Mouse (Mus musculus) kidney, embryonic 14.5 days (tissue): ENCODE data around the gene Slc28a1. TPM values are rescaled to one million over a fixed set of nuclear protein-coding genes. Genes with fewer than 3 reads are reported as not detected.

Experiments
- ATAC-seq: fragments of 200-750 bp; cut with Nextera tagmentation; 2 replicates; pipeline ENCODE4 v1.8.0; 2017; ENCODE audit warnings: moderate number of reproducible peaks, mild to moderate bottlenecking, moderate TSS enrichment, moderate library complexity; ENCODE audit not compliant: low FRiP score, low TSS enrichment
- H3K27ac ChIP-seq: fragments of 300-500 bp; sonication (generic); 2 replicates; pipeline ENCODE4 v1.5.1; 2014; ENCODE audit warnings: low read depth, mild to moderate bottlenecking, low read length, moderate library complexity, mixed read lengths
- H3K27me3 ChIP-seq: fragments of 300-500 bp; sonication (generic); 2 replicates; pipeline ENCODE4 v1.6.1; 2014; ENCODE audit warnings: mild to moderate bottlenecking, low read length; ENCODE audit not compliant: control insufficient read depth, insufficient read depth
- H3K36me3 ChIP-seq: fragments of 300-500 bp; sonication (generic); 2 replicates; pipeline ENCODE4 v1.6.1; 2014; ENCODE audit warnings: low read length, mixed read lengths; ENCODE audit not compliant: control insufficient read depth, insufficient read depth
- H3K4me1 ChIP-seq: fragments of 300-500 bp; sonication (generic); 2 replicates; pipeline ENCODE4 v1.6.1; 2014; ENCODE audit warnings: low read length, mixed read lengths; ENCODE audit not compliant: control insufficient read depth, insufficient read depth
- H3K4me2 ChIP-seq: fragments of 300-500 bp; sonication (generic); replicated peaks from 2 replicates; pipeline ENCODE4 v1.6.1; 2014; ENCODE audit warnings: low read depth, mild to moderate bottlenecking, low read length
- H3K4me3 ChIP-seq: fragments of 300-500 bp; sonication (generic); 2 replicates; pipeline ENCODE4 v1.5.1; 2014; ENCODE audit warnings: mild to moderate bottlenecking, low read length
- H3K9ac ChIP-seq: fragments of 300-500 bp; sonication (generic); 2 replicates; pipeline ENCODE4 v1.6.1; 2014; ENCODE audit warnings: low read depth, mild to moderate bottlenecking, low read length, moderate library complexity
- H3K9me3 ChIP-seq: fragments of 300-500 bp; sonication (generic); 2 replicates; pipeline ENCODE4 v1.6.1; 2016; ENCODE audit warnings: low read length; ENCODE audit not compliant: control insufficient read depth
- WGBS: fragments of 180-500 bp; shearing (Covaris S2); extraction: QIAGEN DNeasy Blood & Tissue Kit; methylation state at CpG from one replicate; pipeline ENCODE4 v1.1.7; 2014; 5-methylcytosine and 5-hydroxymethylcytosine counted together
- polyA plus RNA-seq: library from polyadenylated mRNA; unstranded; fragments of >200 nt; fragmentation: Nextera tagmentation; extraction: Ambion mirVana; gene quantifications from 2 replicates; pipeline ENCODE4 v1.2.1, GENCODE M21; 2014

The Slc28a1 gene
- polyA plus RNA-seq, 1 experiment from 2014 or later = 0.41 TPM

DNA sequence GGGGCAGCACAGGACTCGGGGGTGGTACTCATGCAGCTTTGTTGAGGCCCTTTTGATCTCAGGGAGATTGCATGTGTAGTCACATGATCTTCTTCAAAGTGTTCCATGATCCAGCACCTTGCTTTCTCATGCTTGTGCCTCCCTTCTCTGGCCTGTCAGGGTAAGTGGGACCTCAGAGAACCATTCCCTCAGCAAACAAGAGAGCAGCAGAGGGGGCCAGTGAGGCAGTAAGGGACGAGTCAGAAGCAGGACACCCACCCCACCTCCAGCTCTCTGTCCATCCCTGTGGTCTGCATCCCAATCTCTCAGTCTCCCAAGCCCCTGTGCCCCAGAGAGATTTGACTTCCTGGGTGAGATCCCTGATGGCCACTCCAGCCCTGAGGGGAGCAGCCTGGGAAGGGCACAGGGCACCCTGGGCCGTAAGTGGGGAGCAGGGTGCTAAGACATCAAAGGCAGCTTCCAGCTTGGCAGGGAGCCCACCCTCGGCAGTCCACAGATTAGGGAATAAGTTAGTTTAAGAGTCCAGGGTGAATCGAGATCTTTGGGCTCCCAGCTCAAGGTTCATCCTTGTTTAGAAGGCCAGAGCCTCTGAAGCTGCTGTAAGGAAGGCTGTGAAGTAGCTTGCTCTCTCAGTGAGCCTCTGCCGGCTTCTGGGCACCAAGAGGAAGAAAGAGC, 1.8 kb upstream of the Slc28a1 start:
- H3K4me2 ChIP-seq = no peak overlapping the region
- no peak overlapping the region for H3K9ac ChIP-seq
- H3K27me3 ChIP-seq = no peaks in the 10 kb centered on the region
- 36% methylated on average over 6 of the region's 6 CpGs for WGBS
- H3K9me3 ChIP-seq = no peaks in the 10 kb centered on the region
- H3K4me1 ChIP-seq = no peaks in the 10 kb centered on the region
- H3K36me3 ChIP-seq = no peaks in the 10 kb centered on the region
- H3K27ac ChIP-seq = no peak overlapping the region
- no peak overlapping the region for H3K4me3 ChIP-seq
- no peak for ATAC-seq

DNA sequence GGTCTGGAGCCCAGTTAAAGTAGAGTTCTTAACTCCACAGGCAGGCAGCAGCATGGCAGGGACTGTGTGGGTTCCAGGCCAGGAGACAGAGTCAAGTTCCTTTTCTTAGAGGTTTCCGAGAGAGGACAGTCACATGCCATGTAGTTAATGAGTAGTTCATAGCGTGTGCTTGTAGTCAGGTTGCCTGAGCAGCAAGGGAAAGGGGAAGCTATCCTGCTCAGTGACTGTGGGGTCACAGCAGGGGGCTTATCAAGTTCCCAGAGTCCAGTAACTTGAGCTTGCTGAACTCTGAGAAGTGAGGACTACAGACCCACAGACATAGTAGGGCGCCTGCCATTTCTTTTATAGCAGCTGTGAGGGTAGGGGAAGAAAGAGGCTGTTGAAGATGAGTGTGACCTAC, 6.5 kb downstream of the Slc28a1 start:
- no peak overlapping the region for H3K9ac ChIP-seq
- no peaks in the 10 kb centered on the region for H3K9me3 ChIP-seq
- H3K4me3 ChIP-seq = no peak overlapping the region
- H3K4me2 ChIP-seq = no peak overlapping the region
- H3K4me1 ChIP-seq = 0 out of 2 replicates have a peak, but pooled peaks cover 4% of the 10 kb centered on the region
- no peaks in the 10 kb centered on the region for H3K36me3 ChIP-seq
- no peaks in the 10 kb centered on the region for H3K27me3 ChIP-seq
- H3K27ac ChIP-seq = no peak overlapping the region
- WGBS = 31% methylated on average over 3 of the region's 3 CpGs
- peak; percentile 72 for ATAC-seq

DNA sequence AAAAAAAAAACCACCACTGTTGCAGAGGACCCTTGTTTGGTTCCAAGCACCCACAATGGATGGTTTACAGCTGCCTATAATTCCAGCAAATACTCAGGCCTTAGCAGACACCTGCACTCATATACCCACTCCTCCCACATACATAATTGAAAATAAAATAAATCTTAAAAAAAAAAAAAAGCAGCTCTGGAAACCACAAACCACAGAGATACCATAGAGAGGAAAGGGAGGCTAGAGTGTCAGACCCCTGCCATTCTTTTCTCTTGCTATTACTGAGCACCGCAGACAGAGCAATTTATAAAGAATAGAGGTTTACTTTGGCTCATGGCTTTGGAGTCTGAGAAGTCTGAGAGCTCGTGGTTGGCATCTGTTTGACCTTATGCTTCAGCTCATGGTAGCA, 8.2 kb downstream of the Slc28a1 start:
- no peak overlapping the region for H3K27ac ChIP-seq
- H3K4me3 ChIP-seq = no peak overlapping the region
- H3K4me1 ChIP-seq = 0 out of 2 replicates have a peak, but pooled peaks cover 4% of the 10 kb centered on the region
- no peak overlapping the region for H3K9ac ChIP-seq
- no peaks in the 10 kb centered on the region for H3K27me3 ChIP-seq
- ATAC-seq = no peak
- H3K9me3 ChIP-seq = 0 out of 2 replicates have a peak, but pooled peaks cover under 1% of the 10 kb centered on the region
- H3K4me2 ChIP-seq = no peak overlapping the region
- WGBS = 69% methylated on average over 2 of the region's 2 CpGs
- no peaks in the 10 kb centered on the region for H3K36me3 ChIP-seq

DNA sequence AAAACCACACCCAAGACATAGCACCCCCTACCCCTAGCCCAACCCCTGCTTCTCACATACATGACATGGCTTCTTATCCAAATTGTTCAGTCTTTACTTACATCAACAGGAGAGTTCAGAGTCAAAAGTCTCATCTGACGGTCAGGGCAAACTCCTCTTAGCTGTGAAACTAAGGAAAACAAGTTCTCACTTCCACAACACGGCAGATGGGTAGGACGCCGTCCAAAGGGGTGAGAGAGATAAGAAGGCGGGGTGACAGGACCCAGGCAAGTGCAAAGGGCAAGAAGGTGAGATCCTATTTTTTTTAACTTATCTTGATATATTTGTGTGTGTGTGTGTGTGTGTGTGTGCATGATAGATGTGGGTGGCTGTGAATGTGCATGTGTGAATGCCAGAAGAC, 9.0 kb downstream of the Slc28a1 start:
- WGBS = 87% methylated on average over 5 of the region's 5 CpGs
- H3K27me3 ChIP-seq = no peaks in the 10 kb centered on the region
- no peak overlapping the region for H3K4me3 ChIP-seq
- no peak overlapping the region for H3K27ac ChIP-seq
- H3K36me3 ChIP-seq = no peaks in the 10 kb centered on the region
- H3K9ac ChIP-seq = no peak overlapping the region
- no peak for ATAC-seq
- H3K4me2 ChIP-seq = no peak overlapping the region
- 0 out of 2 replicates have a peak, but pooled peaks cover 4% of the 10 kb centered on the region for H3K4me1 ChIP-seq
- 0 out of 2 replicates have a peak, but pooled peaks cover 4% of the 10 kb centered on the region for H3K9me3 ChIP-seq

DNA sequence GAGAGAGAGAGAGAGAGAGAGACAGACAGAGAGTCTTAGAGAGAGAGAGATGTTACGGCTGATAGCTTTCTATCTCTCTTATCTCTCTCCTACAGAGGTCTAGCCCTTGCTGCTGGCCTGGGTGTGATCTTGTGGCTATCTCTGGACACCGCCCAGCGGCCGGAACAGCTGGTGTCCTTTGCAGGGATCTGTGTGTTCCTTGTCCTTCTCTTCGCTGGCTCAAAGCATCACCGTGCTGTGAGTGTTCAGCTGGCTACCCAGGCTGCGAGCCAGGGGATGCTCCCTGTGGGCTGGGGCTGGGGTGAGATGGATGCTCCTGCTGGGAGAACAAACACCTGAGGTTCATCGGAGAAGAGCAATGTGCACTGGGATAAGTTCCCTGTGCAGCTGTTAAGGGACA, 10.2 kb downstream of the Slc28a1 start:
- H3K4me3 ChIP-seq = no peak overlapping the region
- no peak for ATAC-seq

DNA sequence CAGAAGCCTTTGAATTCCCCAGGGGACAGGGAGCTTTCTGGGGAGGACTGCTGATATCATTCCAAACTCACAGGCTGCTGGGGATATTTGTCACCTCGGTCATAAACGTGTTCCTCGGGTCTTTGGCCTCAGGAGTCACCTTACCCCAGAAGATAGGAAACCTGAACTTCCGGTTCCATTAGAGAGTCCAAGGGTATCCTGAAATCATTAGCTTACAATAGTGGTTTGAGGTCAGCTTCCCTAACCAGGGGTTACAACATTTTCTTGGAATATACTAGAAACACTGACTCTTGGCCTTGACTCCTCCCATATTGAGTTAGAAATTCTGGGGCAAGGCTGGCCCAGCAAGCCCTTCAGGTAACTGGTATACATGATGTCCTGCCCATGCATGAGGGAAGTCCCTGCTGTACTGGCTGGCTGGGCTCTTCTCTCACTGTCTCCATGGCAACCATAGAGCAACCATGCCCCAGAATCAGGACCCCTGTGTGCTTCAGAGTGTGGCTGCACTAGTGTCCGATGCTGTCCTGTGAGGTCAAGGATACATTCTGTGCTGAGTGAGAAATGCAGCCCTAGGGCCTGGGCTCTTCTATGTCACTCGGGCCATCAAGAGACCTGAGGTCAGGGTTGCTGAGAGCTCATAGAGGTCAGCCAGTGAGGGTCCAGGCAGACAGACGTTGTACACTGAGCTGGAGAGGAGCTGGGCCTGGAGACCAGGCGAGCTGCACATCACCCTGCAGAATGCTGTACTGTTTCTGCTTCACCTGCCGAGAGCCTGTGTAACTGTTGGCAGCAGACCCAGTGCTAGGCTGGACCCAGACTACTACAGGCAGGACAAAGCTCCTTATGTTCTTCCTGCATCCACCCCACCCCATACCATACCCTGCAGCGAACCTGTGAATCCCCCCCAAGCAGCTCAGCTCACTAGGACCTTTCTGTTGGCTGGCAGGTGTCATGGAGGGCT, 10.9 kb downstream of the Slc28a1 start:
- H3K9me3 ChIP-seq = 0 out of 2 replicates have a peak, but pooled peaks cover 4% of the 10 kb centered on the region
- 47% methylated on average over 10 of the region's 10 CpGs for WGBS
- 0 out of 2 replicates have a peak, but pooled peaks cover 4% of the 10 kb centered on the region for H3K4me1 ChIP-seq
- H3K27ac ChIP-seq = no peak overlapping the region
- H3K36me3 ChIP-seq = no peaks in the 10 kb centered on the region
- no peak overlapping the region for H3K4me3 ChIP-seq
- no peak overlapping the region for H3K4me2 ChIP-seq
- no peak for ATAC-seq
- no peak overlapping the region for H3K9ac ChIP-seq
- no peaks in the 10 kb centered on the region for H3K27me3 ChIP-seq

More for the DNA sequence above, 10.2 kb downstream of the Slc28a1 start:
- Histone ChIP-seq H3K27ac (no peak overlapping the region), H3K9me3 (0 out of 2 replicates have a peak, but pooled peaks cover 4% of the 10 kb centered on the region), H3K4me1 (0 out of 2 replicates have a peak, but pooled peaks cover 4% of the 10 kb centered on the region), H3K27me3 (no peaks in the 10 kb centered on the region), H3K4me2 (no peak overlapping the region), H3K36me3 (no peaks in the 10 kb centered on the region), H3K9ac (no peak overlapping the region)
- WGBS = 72% methylated on average over 8 of the region's 8 CpGs

DNA sequence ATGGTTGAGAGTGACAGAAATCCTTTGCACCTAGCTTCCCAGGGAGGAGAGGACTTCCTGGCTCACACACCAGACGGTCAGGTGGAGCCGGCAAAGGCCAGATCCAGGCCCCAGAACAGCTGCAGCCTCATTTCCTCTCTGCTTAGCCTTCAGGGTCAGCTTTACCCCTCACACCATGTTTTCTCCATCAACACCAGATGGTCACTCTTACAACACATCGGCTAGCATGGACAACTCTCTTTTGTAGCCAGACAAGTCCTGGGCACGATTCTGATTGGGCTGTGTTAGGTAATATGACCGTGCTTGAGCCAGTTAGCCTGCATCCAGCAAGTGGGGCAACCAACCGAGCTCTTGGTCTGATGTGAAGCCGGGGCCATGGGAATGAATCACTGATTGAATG, 17.3 kb downstream of the Slc28a1 start:
- Histone ChIP-seq H3K4me1 (peaks cover 20% of the 10 kb centered on the region; the same call in 1 of the 2 replicates), H3K27ac (no peak overlapping the region), H3K36me3 (no peaks in the 10 kb centered on the region), H3K27me3 (no peaks in the 10 kb centered on the region), H3K4me2 (no peak overlapping the region), H3K9me3 (0 out of 2 replicates have a peak, but pooled peaks cover 4% of the 10 kb centered on the region), H3K4me3 (no peak overlapping the region), H3K9ac (no peak overlapping the region)
- 45% methylated on average over 7 of the region's 7 CpGs for WGBS
- no peak for ATAC-seq

DNA sequence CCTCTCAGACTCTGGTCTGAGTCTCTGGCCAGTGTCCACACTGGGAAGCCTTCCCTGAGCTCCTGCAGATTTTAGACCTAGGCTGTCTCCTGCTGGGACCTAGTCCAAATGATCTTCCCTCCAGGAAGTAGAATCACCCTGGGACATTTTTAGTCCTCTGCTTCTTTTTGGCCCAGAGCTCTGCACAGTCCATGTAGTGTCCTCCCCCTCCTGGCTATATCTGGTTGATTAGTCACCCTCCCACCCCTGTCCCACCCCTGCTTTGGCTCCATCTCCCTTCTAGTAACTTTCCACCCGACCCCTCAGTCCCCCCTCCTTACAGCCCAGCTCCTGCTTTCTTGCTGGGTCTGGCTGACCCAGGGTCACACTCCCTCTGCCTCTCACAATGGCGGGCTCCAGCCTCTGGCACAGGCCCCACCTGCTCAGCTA, 18.3 kb downstream of the Slc28a1 start:
- Histone ChIP-seq H3K4me2 (no peak overlapping the region), H3K27me3 (no peaks in the 10 kb centered on the region), H3K9ac (no peak overlapping the region), H3K36me3 (no peaks in the 10 kb centered on the region), H3K4me1 (peaks cover 20% of the 10 kb centered on the region; the same call in 1 of the 2 replicates), H3K9me3 (0 out of 2 replicates have a peak, but pooled peaks cover 3% of the 10 kb centered on the region), H3K4me3 (no peak overlapping the region), H3K27ac (no peak overlapping the region)
- ATAC-seq = peak; percentile 70
- 13% methylated on average over 2 of the region's 2 CpGs for WGBS
